ENCODE assay signal across 25 mouse cellular contexts in genomic region chr4:63738364-63738997, GRCm38 (mm10). TPM values are rescaled to one million over a fixed set of nuclear protein-coding genes. Genes with fewer than 3 reads are reported as not detected.
DNase-seq lines count a peak whose midpoint lies in the region; ATAC-seq and TF ChIP-seq lines count a peak whose summit lies in the region.
"Had no signal": no experiment of that assay in that cellular context is flagged by ENCODE, and none has a peak within 500 bp of the region (broad histone marks: within the 10 kb centered on the region; RNA-seq: fewer than 3 reads in every experiment).

No protein-coding gene starts in this region.

- ATAC-seq in kidney, embryonic 14.5 days (ENCODE audit: low FRiP score, low TSS enrichment) = no peak
- ATAC-seq in midbrain, postnatal 0 days (ENCODE audit: low FRiP score) = no peak
- ATAC-seq in midbrain, embryonic 14.5 days (ENCODE audit: low FRiP score, low TSS enrichment) = no peak
- ATAC-seq in intestine, postnatal 0 days = peak; percentile 77
- ATAC-seq: liver, postnatal 0 days; midbrain, embryonic 13.5 days had no signal

- H3K27me3 ChIP-seq in kidney, embryonic 14.5 days (ENCODE audit: control insufficient read depth, insufficient read depth, low read length) = no peaks in the 10 kb centered on the region
- no peaks in the 10 kb centered on the region for H3K27me3 ChIP-seq in midbrain, postnatal 0 days (ENCODE audit: insufficient read depth, low read length)
- no peaks in the 10 kb centered on the region for H3K27me3 ChIP-seq in midbrain, embryonic 14.5 days (ENCODE audit: control insufficient read depth, insufficient read depth, low read length)
- H3K27me3 ChIP-seq in intestine, postnatal 0 days (replicated peaks; ENCODE audit: control insufficient read depth, insufficient read depth, low read length) = no peaks in the 10 kb centered on the region
- no peaks in the 10 kb centered on the region for H3K27me3 ChIP-seq in small intestine, adult 2 months (ENCODE audit: control insufficient read depth, insufficient read depth, low read length)
- H3K27me3 ChIP-seq: embryonic facial prominence, embryonic 15.5 days; hindbrain, embryonic 15.5 days; limb, embryonic 15.5 days; midbrain, embryonic 13.5 days had no signal

- peaks cover 22% of the 10 kb centered on the region for H3K4me1 ChIP-seq in kidney, embryonic 14.5 days (ENCODE audit: control insufficient read depth, insufficient read depth, low read length)
- no peaks in the 10 kb centered on the region for H3K4me1 ChIP-seq in midbrain, postnatal 0 days (ENCODE audit: insufficient read depth, low read length)
- H3K4me1 ChIP-seq in midbrain, embryonic 14.5 days (ENCODE audit: control insufficient read depth, insufficient read depth, low read length) = no peaks in the 10 kb centered on the region
- peaks cover 12% of the 10 kb centered on the region for H3K4me1 ChIP-seq in intestine, postnatal 0 days (replicated peaks; ENCODE audit: control insufficient read depth, insufficient read depth, low read length)
- peaks cover 11% of the 10 kb centered on the region for H3K4me1 ChIP-seq in small intestine, adult 2 months (ENCODE audit: control insufficient read depth, insufficient read depth, insufficient read length, low read length)
- H3K4me1 ChIP-seq: midbrain, embryonic 13.5 days had no signal

- no peak for TF ChIP-seq CTCF in midbrain, postnatal 0 days (IDR thresholded peaks at IDR 0.05)
- no peak for TF ChIP-seq CTCF in intestine, postnatal 0 days (IDR thresholded peaks at IDR 0.05; ENCODE audit: low read depth)
- no peak for TF ChIP-seq CTCF in small intestine, adult 2 months (IDR thresholded peaks at IDR 0.05; ENCODE audit: extremely low read depth, insufficient read length, insufficient replicate concordance, low read depth, low read length)

- 36% methylated on average over 9 of the region's 9 CpGs for WGBS in kidney, embryonic 14.5 days
- 76% methylated on average over 9 of the region's 9 CpGs for WGBS in midbrain, postnatal 0 days
- WGBS in midbrain, embryonic 14.5 days = 86% methylated on average over 9 of the region's 9 CpGs
- WGBS in intestine, postnatal 0 days = 19% methylated on average over 9 of the region's 9 CpGs
- WGBS in small intestine, adult 2 months = 19% methylated on average over 9 of the region's 9 CpGs

- no peaks in the 10 kb centered on the region for H3K9me3 ChIP-seq in kidney, embryonic 14.5 days (ENCODE audit: control insufficient read depth, low read length)
- H3K9me3 ChIP-seq in midbrain, postnatal 0 days (ENCODE audit: low read length) = no peaks in the 10 kb centered on the region
- H3K9me3 ChIP-seq in midbrain, embryonic 14.5 days (ENCODE audit: control insufficient read depth, low read length) = no peaks in the 10 kb centered on the region
- H3K9me3 ChIP-seq in intestine, postnatal 0 days (ENCODE audit: control insufficient read depth) = no peaks in the 10 kb centered on the region
- H3K9me3 ChIP-seq: embryonic facial prominence, embryonic 15.5 days; forebrain, embryonic 10.5 days; hindbrain, embryonic 15.5 days; limb, embryonic 15.5 days; midbrain, embryonic 13.5 days had no signal

- H3K9ac ChIP-seq in kidney, embryonic 14.5 days (ENCODE audit: low read depth, low read length) = no peak overlapping the region
- no peak overlapping the region for H3K9ac ChIP-seq in midbrain, postnatal 0 days (replicated peaks; ENCODE audit: low read length, poor library complexity, severe bottlenecking)
- H3K9ac ChIP-seq in midbrain, embryonic 14.5 days (replicated peaks; ENCODE audit: low read length) = no peak overlapping the region
- no peak overlapping the region for H3K9ac ChIP-seq in intestine, postnatal 0 days (ENCODE audit: low read depth, low read length)
- H3K9ac ChIP-seq: embryonic facial prominence, embryonic 15.5 days; hindbrain, embryonic 15.5 days; limb, embryonic 15.5 days; liver, postnatal 0 days; midbrain, embryonic 13.5 days had no signal

- no peak overlapping the region for H3K4me2 ChIP-seq in kidney, embryonic 14.5 days (replicated peaks; ENCODE audit: low read depth, low read length)
- no peak overlapping the region for H3K4me2 ChIP-seq in midbrain, postnatal 0 days (ENCODE audit: low read depth, low read length, poor library complexity, severe bottlenecking)
- no peak overlapping the region for H3K4me2 ChIP-seq in midbrain, embryonic 14.5 days (ENCODE audit: low read length)
- H3K4me2 ChIP-seq in intestine, postnatal 0 days (replicated peaks; ENCODE audit: low read depth) = 0 out of 2 replicates have a peak overlapping the region, but pooled peaks have one; percentile 6
- H3K4me2 ChIP-seq: embryonic facial prominence, embryonic 15.5 days; hindbrain, embryonic 15.5 days; limb, embryonic 15.5 days; midbrain, embryonic 13.5 days had no signal

- H3K4me3 ChIP-seq in kidney, embryonic 14.5 days (ENCODE audit: low read length) = no peak overlapping the region
- no peak overlapping the region for H3K4me3 ChIP-seq in midbrain, postnatal 0 days (ENCODE audit: low read depth, low read length)
- H3K4me3 ChIP-seq in midbrain, embryonic 14.5 days (replicated peaks; ENCODE audit: low read depth, low read length) = no peak overlapping the region
- no peak overlapping the region for H3K4me3 ChIP-seq in intestine, postnatal 0 days (ENCODE audit: low read depth, low read length)
- H3K4me3 ChIP-seq in small intestine, adult 2 months (ENCODE audit: low read depth, low read length) = no peak overlapping the region
- H3K4me3 ChIP-seq: embryonic facial prominence, embryonic 15.5 days; forebrain, embryonic 10.5 days; gastrocnemius, adult 2 months; hindbrain, embryonic 15.5 days; limb, embryonic 15.5 days; midbrain, embryonic 13.5 days had no signal

- no peaks in the 10 kb centered on the region for H3K36me3 ChIP-seq in kidney, embryonic 14.5 days (ENCODE audit: control insufficient read depth, insufficient read depth, low read length)
- H3K36me3 ChIP-seq in midbrain, postnatal 0 days (ENCODE audit: insufficient read depth, low read length) = no peaks in the 10 kb centered on the region
- H3K36me3 ChIP-seq in midbrain, embryonic 14.5 days (ENCODE audit: control insufficient read depth, insufficient read depth, low read length) = no peaks in the 10 kb centered on the region
- no peaks in the 10 kb centered on the region for H3K36me3 ChIP-seq in intestine, postnatal 0 days (ENCODE audit: control insufficient read depth, insufficient read depth)
- H3K36me3 ChIP-seq in small intestine, adult 2 months (ENCODE audit: control insufficient read depth, insufficient read depth, low read length) = no peaks in the 10 kb centered on the region
- H3K36me3 ChIP-seq: embryonic facial prominence, embryonic 15.5 days; forebrain, embryonic 10.5 days; hindbrain, embryonic 15.5 days; limb, embryonic 15.5 days; midbrain, embryonic 13.5 days had no signal

- DNase-seq in kidney, adult 18-20 months = peak; percentile 21
- DNase-seq in midbrain, postnatal 0 days (ENCODE audit: low spot score) = peak; percentile 16
- no peak for DNase-seq in midbrain, embryonic 14.5 days
- DNase-seq in heart, postnatal 36 days = no peak
- DNase-seq in left cerebral cortex, adult 9 months (ENCODE audit: low spot score in 2 of 2) = no peak
- DNase-seq: B cell, adult 2 months; cerebellum, adult 18-20 months; cerebellum, postnatal 25 days; gastrocnemius, adult 2 months; heart, postnatal 4 days; layer of hippocampus, postnatal 36 days; liver, postnatal 0 days; right cerebral cortex, postnatal 25 days; thymus, postnatal 14 days had no signal

- no peak for TF ChIP-seq POLR2A in small intestine, adult 2 months (IDR thresholded peaks at IDR 0.05; ENCODE audit: low read depth, low read length)

- H3K27ac ChIP-seq in kidney, embryonic 14.5 days (ENCODE audit: low read depth, low read length) = no peak overlapping the region
- H3K27ac ChIP-seq in midbrain, postnatal 0 days (ENCODE audit: low read depth, low read length) = no peak overlapping the region
- no peak overlapping the region for H3K27ac ChIP-seq in midbrain, embryonic 14.5 days (replicated peaks; ENCODE audit: low read depth, low read length)
- H3K27ac ChIP-seq in intestine, postnatal 0 days (ENCODE audit: low read depth, low read length) = no peak overlapping the region
- H3K27ac ChIP-seq in small intestine, adult 2 months (ENCODE audit: insufficient read depth, low read depth, low read length) = peak overlapping the region; percentile 16; the same call in 1 of the 2 replicates
- H3K27ac ChIP-seq: forebrain, embryonic 10.5 days; hindbrain, embryonic 15.5 days; limb, embryonic 15.5 days; midbrain, embryonic 13.5 days had no signal

- intact Hi-C loops in heart, postnatal 36 days (cut with DNase I) = no loop called here

RNA-seq across cellular contexts. Expression of gene Tnfsf15, which starts 6.4 kb away (rescaled TPM):
- polyA plus RNA-seq in kidney, embryonic 14.5 days (2014; fragmentation: Nextera tagmentation; extraction: Ambion mirVana) = 0.49 and 0.59 TPM in 2 replicates
- not detected in 2 replicates for total RNA-seq in midbrain, postnatal 0 days (2014; rRNA removed)
- not detected in 2 replicates for polyA plus RNA-seq in midbrain, postnatal 0 days (2015; fragmentation: Nextera tagmentation; extraction: Ambion mirVana)
- not detected in 2 replicates for polyA plus RNA-seq in midbrain, embryonic 14.5 days (2014; fragmentation: Nextera tagmentation; extraction: Ambion mirVana)
- polyA plus RNA-seq in intestine, postnatal 0 days (2015; fragmentation: Nextera tagmentation; extraction: Ambion mirVana) = 0.07 and 0.09 TPM in 2 replicates
- 0.04 and 0.25 TPM in 2 replicates for polyA plus RNA-seq in small intestine, adult 2 months (2012; rRNA removed)
- total RNA-seq in heart, postnatal 36 days (2021) = not detected
- total RNA-seq: layer of hippocampus, adult 18-20 months; layer of hippocampus, postnatal 36 days; neutrophil, adult 5-6 weeks had no signal
- polyA plus RNA-seq: forebrain, embryonic 10.5 days; heart, embryonic 14.5 days; liver, postnatal 0 days; midbrain, embryonic 13.5 days had no signal

Comparison
In these comparisons a context has a peak if more than half of its experiments do, and no peak if none do; other contexts are left out.
1. DNase-seq: peak in kidney, adult 18-20 months (single experiment) and midbrain, postnatal 0 days (single experiment); none in midbrain, embryonic 14.5 days (single experiment), heart, postnatal 36 days (0 of 2) and left cerebral cortex, adult 9 months (0 of 2).